Mouse (Mus musculus): ENCODE data around the gene Ccdc91. TPM values are rescaled to one million over a fixed set of nuclear protein-coding genes. Genes with fewer than 3 reads are reported as not detected.

Gene Ccdc91
- total RNA-seq (2014; fragmentation: Nextera tagmentation): 7.5 and 8.8 TPM in 2 replicates
- 25.4 and 27.8 TPM in 2 replicates for total RNA-seq (2017)

DNA sequence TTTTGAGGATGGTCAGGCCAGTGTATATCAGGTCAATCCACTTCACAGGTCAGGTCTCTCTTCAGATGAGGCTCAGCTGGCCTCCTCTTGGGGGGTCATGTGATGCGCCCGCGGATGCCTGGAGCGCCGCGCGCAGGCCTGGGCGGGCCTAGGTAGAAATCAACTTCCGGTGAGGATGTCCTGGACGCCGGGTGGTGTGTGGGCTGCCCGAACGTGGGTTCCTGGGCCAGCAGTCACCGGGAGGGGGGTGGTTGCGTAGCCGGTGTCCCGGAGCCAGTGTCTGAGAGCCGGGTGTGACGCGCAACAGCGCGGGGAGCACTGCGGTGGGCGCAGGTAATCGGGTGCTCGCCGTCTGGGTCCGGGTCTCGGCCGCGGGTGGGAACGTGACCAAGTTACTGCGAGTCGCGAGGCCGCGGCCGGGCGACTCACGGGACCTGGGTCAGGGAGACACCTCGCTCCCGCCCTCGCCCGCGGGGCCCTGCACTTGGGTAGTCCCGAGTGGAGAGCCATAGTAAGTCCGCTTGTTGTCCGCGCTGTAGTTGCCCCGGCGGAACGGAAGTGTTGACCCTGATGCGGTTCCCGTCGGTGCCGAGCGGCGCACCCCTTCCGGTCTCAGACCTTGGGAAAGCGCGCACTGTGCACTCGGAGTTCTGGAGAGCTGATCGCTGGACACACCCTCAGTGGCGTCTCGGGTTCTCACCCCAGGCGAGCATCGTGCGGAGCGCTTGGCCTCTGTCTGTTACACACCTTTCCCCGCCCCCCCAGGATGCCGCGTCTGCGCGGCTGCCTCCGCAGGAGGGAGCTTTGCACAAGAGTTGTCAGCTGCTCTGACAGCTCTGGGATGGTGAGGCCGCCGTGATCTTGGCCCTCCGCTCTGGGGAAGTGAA is at the start of gene Ccdc91:
TSS of gene Ccdc91 (plus strand) at position 102 of the 887 bp plus-strand sequence.
- peak; percentile 92 for ATAC-seq (replicated peaks; ENCODE audit: poor library complexity, severe bottlenecking)

DNA sequence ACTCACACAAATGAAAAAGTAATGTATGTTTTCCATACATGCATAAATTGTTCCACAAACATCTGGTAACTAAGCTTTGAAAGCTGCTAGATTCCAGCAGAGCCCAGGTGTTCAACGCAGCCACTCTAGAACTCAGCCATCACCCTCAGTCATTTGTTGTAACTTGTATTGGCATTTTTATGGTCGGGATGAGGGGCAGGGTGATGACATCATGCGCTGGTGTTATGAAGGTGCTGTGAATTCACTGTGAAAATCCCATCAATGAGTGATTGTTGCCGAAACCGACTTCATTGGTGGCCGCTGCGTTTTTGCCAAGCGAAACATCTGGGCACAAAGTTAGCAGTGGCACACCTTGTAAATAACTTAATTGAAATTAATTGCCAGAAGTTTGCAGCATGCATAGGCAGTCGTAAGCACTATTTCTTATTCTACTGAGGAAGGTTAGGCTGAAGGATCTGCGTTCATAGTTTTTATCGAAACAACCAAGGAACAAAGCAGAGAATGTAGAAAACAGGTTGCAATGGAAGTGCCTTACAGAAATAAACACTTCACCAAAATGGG is 48.6 kb upstream of the Ccdc91 start:
- ATAC-seq (replicated peaks; ENCODE audit: poor library complexity, severe bottlenecking): no peak

DNA sequence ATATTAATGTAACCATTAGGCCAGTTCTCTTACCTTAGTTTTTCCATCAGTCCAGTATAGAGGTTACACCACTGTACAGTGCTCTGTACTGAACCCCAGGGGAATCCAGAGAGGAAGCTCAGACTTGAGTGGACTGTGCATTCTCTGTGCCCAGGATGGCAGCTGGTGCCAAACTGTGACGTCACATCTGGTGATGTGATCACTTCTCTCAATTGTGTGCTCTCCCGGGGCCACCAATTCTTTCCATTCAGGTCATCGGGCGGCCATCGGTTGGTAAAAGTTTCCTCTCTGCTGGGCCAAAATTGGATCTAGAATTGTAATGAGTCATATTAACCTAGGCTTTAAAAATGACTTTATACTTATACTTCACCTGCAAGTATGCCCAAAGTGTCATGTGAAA is 19.9 kb upstream of the Ccdc91 start:
- ATAC-seq (replicated peaks; ENCODE audit: poor library complexity, severe bottlenecking): no peak

DNA sequence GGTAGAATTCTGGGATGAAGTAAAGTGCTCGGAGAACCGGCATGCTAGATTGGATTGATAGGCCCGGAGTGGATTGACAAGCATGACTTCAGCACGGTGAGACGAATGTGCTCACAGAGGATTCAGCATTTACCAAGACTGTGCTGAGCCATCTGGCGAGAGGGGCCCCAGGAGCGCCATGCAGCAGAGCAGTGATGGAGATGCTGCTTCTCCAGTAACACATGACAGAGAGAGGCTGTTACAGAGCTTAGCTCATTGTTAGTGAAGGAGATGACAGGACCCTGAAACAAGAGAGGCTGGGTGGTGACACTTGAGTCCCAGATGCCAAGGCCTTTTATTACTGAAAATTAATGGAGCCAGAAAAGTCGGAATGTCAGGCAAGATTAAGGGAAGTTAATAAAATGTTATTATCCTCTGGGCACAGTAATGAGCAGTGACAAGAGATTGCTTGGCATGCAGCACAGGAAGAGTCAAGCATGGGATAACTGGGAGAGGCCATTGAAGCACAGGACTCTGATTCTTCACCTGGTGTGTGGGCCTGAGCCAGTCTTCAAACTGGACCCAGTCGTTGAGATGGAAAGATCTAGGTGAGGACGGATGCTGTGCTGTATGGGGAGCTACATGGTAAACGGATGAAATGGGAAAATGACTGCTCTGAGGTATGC is 16.9 kb upstream of the Ccdc91 start:
- ATAC-seq (replicated peaks; ENCODE audit: poor library complexity, severe bottlenecking): no peak

DNA sequence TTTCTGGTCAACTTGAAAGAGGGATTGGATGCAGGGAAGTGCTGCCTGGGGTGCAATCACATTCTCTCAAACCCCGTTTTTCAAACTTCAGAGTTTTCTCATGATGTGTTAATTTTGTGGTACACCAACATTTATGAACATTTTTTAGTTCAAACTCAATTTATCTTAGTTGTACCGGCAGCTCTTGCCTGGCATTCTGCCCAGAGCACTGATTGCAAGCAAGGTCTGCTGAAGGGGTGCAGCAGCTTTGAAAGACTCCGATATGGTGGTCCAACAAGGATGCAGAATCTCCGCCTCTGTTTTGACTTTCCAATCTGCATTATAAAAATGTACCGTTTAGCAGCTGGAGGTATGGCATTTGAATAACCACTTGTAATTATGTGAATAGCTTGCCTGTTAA is 5.6 kb upstream of the Ccdc91 start:
- ATAC-seq (replicated peaks; ENCODE audit: poor library complexity, severe bottlenecking): no peak

DNA sequence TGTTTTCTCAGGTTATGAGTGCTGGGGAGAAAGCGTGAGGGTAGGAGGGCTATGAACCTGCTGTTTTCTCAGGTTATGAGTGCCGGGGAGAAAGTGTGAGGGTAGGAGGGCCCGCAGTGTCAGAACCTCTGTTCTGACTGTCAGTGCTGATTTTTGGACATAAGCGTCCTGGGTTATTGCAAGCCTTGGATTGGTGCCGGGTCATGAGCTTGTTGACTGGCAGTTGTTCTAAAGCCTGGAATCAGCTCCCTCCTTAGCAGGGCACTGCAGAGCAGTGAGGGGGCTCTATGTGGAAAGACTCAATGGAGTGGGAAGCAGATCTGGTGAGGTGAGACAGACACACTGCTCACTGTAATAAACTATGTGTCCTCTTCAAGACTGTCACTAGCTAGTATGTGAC is 5.5 kb downstream of the Ccdc91 start:
- no peak for ATAC-seq (replicated peaks; ENCODE audit: poor library complexity, severe bottlenecking)

DNA sequence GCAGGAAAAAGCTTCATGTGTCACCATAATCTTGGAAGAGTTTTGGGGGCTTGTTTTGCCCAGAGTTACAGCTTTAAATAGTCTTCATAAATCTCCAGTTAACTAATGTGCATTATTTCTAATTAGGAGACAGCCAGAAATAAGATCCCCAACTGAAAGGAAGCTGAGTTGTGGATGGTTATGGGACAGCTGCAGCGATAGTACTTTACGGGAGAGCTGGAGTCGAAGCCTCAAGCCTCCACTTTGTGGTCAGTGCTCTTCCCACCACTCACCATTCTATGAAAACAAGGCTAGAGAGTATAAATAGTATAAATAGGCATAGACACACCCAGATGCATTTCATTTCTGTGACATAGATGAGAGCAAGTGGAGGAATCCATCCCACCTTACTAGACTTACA is 14.5 kb downstream of the Ccdc91 start:
- ATAC-seq (replicated peaks; ENCODE audit: poor library complexity, severe bottlenecking): no peak

DNA sequence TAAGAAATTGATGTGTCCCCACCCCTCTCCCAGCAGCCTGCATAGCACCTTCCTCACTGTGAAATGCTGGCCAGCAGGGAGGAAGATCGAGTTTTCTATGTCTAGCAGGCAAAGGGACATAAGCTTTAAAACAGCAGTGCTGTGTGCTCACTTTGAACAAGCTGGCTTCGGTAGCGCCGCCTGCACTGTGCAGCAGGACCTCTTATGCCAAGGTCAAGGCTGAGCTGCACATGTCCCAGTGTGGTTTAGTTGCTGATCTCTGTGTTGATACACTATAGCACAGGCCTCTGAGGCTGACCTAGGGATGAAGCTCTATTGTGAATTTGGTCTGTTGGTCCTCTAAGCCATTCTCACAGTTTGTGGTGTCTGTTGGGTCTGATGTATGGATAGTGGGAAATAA is 16.9 kb downstream of the Ccdc91 start:
- no peak for ATAC-seq (replicated peaks; ENCODE audit: poor library complexity, severe bottlenecking)

DNA sequence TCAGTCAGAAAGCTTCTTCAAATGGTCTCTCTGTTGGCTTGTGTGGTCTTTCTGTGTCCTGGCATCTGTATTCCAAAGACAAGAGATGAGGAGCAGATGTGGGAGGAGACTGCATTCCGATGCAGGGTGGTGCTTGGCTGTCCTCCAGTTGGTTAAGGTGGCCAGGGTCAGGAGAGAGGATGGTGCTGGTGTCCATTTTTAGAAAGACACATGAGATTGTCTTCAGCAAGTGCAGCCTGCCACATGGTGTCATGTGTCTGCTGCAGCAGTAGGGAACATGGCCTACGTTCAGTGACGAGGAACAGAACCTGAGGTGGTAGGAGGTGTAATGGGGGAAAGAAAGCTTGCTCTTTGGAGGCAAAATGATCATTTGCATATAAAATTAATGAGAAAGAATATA is 25.8 kb downstream of the Ccdc91 start:
- ATAC-seq (replicated peaks; ENCODE audit: poor library complexity, severe bottlenecking): no peak

DNA sequence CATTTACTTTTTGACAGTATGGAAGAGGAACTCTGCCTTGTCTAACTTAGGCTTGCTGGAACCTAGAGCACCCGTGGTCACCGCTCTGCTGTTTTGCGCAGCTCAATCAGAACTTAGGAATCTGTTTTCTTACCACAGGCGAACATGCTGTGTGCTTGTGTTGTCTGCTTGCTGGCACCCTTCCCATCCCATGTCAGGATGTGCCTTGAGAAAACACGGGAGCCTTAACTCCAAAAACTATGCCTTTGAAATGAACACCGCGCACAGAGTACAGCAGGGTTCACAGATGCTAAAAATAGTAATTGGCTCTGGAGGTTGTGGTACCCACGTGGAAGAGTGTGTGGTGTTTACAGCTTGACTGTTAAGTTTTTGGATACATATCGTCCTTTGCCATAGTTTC is 30.4 kb downstream of the Ccdc91 start:
- ATAC-seq (replicated peaks; ENCODE audit: poor library complexity, severe bottlenecking): no peak

DNA sequence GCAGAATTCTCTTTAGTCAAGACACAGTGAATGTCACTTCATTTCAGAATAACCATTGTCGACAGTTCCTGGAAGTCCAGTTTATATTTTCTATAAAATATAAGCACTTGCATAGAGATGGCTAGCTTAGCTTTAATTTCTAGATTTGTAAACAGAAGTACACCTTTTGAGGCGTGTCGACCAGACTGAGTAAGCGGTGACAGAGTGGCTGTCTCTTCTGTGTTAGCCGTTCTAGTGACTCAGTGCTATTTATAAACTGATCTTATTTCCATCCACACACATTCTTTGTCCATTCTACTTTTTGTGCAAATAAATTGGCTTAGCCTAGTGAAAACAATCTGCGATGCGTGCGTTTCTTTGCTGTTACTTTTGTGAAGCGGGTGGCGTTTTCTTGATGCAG is 30.9 kb downstream of the Ccdc91 start:
- no peak for ATAC-seq (replicated peaks; ENCODE audit: poor library complexity, severe bottlenecking)

DNA sequence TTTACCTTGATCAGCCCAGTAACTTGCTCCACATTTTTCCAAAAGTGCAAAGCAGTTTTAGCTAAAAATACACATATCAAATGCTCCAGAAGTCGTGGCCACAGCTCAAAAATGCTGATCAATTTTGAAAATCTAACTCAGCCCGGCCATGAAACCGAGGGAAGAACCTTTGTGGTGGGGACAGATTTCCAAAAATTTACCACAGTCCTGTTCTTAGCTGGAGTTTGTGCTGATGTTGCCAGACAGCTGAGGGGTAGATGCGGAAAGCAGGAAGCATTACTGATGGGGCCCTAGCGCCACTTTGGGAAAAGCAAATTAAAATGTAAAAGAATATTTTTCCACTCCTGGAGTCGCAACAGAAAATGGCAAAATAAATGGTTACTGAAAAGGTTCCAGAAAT is 31.6 kb downstream of the Ccdc91 start:
- no peak for ATAC-seq (replicated peaks; ENCODE audit: poor library complexity, severe bottlenecking)

DNA sequence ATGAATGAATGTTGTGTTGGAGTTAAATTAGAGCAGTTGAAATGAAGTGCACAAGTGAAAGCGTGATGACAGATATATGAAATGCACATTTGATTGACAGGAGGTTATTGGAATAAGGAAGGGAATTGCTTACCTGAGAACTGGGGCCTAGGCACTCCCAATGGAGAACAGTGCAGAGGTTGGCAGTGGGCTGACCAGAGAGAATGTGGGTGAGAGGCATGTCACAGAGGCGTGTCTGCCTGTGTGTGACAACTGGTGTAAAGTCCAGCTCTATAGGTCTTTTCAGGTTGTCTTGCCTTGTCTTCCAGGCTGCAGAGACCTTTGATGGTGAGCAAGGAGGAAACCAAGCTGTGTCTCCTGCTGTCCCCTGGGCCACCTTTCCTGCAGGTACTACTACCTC is 34.9 kb downstream of the Ccdc91 start:
- ATAC-seq (replicated peaks; ENCODE audit: poor library complexity, severe bottlenecking): no peak

DNA sequence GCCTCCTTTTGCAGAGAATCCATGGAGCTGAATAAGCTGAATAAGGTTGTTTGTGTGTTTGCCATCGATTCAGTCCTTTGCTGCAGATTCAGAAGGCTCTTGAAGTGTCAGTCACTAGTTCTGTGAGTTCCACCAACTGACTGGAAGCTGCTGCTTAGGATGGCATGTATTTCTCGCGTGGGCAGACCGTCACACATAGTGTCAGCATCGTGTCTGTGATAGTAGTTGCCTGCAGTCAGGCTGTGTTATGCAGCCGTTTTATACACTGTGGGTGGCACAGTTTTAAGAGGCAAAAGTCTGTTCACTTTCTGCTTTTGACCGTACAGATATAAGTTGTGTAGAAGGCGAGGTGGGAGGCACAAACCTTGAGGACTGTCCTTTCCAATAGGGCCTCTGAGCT is 42.3 kb downstream of the Ccdc91 start:
- ATAC-seq (replicated peaks; ENCODE audit: poor library complexity, severe bottlenecking): no peak

DNA sequence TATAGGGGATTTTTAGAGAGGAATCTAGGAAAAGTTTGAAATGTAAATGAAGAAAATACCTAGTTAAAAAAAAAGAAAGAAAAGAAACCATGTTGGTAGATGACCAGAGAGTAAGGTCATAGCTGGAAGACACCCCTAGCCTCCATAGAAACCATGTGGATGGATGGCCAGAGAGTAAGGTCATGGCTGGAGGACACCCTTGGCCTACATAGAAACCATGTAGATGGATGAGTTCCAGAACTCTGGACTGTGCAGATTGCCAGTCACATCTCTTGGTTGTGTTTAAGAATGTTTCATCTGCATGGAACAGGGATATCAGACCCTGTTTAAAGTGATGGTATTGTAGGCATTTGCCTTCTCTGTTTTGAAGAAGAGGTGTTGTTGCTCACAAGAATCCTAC is 49.6 kb downstream of the Ccdc91 start:
- ATAC-seq (replicated peaks; ENCODE audit: poor library complexity, severe bottlenecking): no peak

DNA sequence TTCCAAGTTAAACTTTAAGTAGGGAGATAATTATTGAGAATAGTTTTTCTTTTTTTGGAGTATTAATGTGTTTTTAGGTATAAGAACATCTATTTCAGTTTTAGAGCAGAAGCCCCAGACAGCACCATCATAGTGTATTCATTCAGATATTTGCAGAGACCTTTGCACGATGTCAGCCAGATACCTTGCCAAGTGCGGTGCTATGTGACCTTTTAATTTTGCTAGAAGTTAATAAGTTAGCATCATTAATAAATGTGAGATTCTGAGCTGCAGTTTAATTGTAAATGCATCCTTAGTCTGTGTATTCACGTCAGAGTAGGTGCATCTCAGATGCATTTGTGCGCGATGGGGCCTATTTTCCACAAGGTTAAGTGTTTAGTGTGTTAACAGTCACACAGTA is 59.3 kb downstream of the Ccdc91 start:
- no peak for ATAC-seq (replicated peaks; ENCODE audit: poor library complexity, severe bottlenecking)

DNA sequence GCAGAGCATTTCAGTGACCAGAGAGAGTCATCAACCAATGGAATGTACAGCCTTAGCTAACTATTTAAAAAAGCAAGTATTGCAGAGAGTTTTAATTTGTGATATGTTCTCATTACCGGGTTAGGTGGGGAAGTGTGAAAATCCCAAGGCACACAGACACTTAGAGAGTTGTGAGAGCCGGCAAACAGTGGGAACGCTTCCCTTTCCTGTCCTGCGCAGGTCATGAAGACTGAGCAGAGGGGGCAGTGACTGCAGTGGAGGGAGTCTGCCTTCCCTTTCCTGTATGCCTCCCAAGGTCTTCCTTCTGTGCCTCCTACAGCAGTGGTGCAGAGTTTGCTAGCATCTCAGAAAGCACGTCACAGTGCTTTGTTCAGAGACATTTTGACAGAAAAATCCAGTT is 62.6 kb downstream of the Ccdc91 start:
- no peak for ATAC-seq (replicated peaks; ENCODE audit: poor library complexity, severe bottlenecking)

DNA sequence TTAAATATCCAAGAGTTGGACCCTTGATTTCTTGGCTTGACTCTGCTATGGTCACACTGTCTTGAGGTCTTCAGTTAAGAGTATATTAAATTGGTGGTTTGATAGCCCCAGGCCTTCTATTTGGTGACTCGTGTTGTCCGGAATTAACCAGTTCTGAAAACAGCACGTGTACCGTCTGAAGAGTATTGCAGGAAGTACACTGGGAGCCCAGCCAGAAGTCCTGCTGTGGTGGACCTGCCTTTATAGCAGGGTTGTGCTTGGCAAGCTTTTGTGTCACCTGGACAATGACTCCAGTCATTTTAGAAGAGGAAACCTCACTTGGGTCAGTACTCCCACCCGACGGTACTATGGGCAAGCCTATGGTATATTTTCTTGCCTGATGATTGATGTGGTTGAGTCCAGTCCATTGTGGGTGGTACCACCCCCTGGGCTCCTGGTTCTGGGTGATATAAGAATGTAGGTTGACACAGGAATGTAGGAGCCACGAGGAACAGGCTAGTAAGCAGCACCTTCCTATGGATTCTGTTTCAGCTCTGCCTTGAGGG is 63.5 kb downstream of the Ccdc91 start:
- no peak for ATAC-seq (replicated peaks; ENCODE audit: poor library complexity, severe bottlenecking)

DNA sequence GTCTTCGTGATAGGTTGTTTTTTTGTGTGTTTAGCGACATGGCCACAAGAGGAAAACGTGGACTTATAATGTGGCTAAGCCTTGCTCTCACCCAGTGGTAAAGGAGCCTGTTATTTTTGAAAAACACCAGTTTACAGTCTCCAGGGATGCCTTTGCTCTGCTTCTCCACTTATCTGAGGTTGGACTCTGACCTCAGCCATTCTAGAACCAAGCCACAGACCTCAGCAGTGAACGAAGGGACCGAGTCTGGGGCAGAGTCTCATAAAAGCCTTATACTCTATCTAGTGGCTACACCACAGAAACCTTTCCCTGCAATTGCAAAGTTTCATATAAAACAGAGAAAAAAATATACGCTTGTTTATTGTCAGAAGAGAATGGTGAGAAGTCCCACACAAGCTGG is 65.3 kb downstream of the Ccdc91 start:
- ATAC-seq (replicated peaks; ENCODE audit: poor library complexity, severe bottlenecking): no peak

DNA sequence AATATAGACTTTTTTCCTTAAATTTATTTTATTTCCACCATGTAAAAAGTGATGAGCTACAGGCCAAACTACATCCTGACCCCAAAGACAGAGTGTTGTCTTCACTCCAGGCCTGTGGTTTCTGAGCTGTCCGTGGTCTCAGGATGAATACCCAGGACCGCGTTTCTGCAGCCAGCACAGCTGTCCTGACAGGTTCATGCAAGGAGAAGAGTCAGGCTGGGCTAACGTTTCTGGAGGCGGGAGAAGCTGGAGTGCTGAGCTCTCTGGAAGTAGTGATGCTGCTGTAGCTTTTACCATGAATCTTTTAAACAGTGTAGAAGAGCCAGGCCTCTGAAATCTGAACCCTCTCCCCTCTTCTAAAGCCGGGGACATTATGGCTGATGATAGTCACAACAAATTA is 80.0 kb downstream of the Ccdc91 start:
- no peak for ATAC-seq (replicated peaks; ENCODE audit: poor library complexity, severe bottlenecking)

DNA sequence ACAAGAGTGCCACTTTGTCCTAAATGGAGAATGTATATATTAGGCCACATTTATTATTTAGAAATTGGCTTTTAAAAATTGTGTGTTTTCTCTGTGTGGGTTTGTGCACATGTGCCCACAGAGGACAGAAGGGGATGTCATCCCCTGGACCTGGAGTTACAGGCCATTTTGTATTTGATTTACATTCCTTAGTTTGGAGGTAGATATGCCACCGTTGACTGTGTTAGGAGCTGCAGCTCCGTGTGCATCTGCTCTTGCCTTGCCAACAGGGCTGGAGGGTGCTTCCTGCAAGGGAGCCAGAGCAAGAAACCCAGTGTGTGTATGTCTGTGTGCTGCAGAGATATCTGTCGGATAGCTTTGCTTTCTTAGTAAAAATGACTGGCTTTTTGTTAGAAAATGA is 83.7 kb downstream of the Ccdc91 start:
- no peak for ATAC-seq (replicated peaks; ENCODE audit: poor library complexity, severe bottlenecking)
